Mouse (Mus musculus): ENCODE measurements at regions not wholly inside any gene's neighbourhood (a gene's known extent, or its start where the extent isn't known, plus 50 kb on each side); places are given as distances from the start of the nearest gene placed in this dataset.

DNA sequence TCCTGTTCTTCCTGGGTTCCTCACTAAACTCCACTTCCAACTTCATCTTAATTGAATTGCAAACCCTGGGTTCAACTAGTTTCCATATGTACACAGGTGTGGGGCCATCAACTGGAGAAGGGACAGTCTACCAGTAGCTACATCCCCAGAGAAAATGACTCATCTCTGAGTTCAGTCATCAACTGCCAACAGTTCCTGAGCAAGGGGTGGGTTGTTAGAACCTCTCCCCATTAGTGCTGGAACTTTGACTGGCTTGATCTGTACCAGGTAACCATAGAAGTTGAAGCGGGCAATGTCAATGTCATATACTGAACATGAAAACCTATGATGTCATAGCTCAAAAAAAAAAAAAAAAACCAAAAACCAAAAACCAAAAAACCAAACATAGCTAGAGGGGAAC, 69.8 kb downstream of the Gm21750 start:
- no peak for DNase-seq (ENCODE audit: low spot score)

GRCm38 (mm10) chr14:73732161-73732560, 71.1 kb downstream of the Gm21750 start:
- no peak for DNase-seq (ENCODE audit: low spot score)

DNA sequence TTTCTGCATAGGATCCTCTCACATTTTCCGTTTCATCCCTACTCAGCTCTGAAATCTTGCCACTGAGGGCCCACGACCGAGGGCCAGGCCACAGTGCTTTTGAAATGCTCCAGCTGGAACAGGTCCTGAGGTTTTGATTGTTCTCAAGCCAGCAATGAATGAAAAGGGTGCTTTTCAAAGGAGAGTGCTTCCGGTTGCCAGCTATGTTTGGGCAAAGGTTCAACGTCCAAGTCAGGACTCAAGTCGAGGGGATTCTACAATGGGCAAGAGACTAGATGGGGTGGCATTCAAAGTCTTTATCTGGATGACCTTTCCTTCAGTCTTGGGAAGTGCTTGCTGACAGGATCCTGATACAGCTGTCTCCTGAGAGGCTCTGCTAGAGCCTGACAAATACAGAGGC, 89.8 kb downstream of the Gm21750 start:
- no peak for DNase-seq (ENCODE audit: low spot score)

DNA sequence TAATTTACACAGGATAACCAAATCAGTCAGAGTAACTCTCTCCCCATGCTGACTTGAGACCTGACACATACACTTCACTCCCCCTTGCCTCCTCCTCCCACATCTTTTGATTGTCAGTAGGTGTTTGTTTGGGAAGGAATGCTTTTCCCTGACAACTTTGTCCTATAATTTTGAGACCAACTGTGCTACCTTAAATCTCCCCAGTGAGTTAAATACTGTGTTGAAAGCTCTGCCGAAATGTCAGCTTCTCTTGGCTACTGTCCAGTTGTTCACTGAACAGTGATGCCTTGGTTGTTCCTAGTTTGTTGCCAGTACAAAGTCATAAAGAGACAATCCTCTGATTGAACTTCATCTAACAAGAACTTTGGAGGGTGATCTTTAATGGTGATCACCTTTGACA, 99.0 kb downstream of the Gm21750 start:
- no peak for DNase-seq (ENCODE audit: low spot score)

DNA sequence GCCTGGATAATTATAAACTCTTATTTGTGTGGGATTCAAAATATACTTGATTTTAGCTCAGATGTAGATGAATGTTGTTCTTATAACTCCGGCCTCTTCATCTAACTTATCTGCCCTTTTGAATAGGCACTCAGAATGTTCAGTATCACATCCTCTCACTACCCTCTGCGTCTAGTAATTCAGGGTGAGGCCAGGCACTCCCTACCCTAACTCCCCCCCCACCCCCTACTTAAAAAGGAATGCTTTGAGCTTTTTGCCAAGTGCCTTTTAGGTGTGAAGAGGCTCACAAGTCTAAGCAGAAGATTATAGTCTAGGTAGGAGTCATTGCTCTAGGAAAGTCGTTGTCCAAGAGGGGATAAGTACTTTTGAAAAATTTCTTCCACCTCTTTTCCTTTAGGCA, 111.9 kb downstream of the Gm21750 start:
- no peak for DNase-seq (ENCODE audit: low spot score)

DNA sequence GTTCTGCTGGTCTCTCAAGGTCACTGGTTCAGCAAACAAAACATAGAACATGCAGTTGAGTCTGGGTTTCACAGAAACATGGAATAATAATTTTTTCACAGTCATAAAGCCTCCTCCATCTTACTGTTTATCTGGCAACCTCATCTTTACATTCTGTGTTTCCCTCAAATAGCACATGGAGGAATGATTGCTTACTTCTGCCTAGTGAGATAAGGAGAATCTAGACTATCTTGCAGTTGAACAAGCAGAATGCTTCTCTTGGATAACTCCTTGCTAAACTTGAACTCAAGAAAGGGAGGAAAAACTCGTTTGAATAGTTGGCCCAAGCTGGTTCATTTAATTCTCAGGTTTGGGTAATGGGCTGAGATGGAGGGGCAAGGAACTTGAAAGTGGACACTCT, 112.8 kb downstream of the Gm21750 start:
- DNase-seq (ENCODE audit: low spot score) = no peak

GRCm38 (mm10) chr14:73776066-73776465, 115.0 kb downstream of the Gm21750 start:
- DNase-seq (ENCODE audit: low spot score) = peak; percentile 34

- DNase-seq (ENCODE audit: low spot score) = no peak
These were observed 146.1 kb downstream of the Gm21750 start for GRCm38 (mm10) chr14:73807169-73807568.

GRCm38 (mm10) chr14:73838890-73839289, 177.9 kb downstream of the Gm21750 start:
- no peak for DNase-seq (ENCODE audit: low spot score)

GRCm38 (mm10) chr14:73861782-73862181, 200.8 kb downstream of the Gm21750 start:
- no peak for DNase-seq (ENCODE audit: low spot score)

- DNase-seq (ENCODE audit: low spot score) = no peak
These were observed 213.3 kb downstream of the Gm21750 start for GRCm38 (mm10) chr14:73874337-73874736.

GRCm38 (mm10) chr14:73875916-73876315, 214.9 kb downstream of the Gm21750 start:
- no peak for DNase-seq (ENCODE audit: low spot score)

- no peak for DNase-seq (ENCODE audit: low spot score)
These were observed 217.2 kb downstream of the Gm21750 start for GRCm38 (mm10) chr14:73878267-73878666.

DNA sequence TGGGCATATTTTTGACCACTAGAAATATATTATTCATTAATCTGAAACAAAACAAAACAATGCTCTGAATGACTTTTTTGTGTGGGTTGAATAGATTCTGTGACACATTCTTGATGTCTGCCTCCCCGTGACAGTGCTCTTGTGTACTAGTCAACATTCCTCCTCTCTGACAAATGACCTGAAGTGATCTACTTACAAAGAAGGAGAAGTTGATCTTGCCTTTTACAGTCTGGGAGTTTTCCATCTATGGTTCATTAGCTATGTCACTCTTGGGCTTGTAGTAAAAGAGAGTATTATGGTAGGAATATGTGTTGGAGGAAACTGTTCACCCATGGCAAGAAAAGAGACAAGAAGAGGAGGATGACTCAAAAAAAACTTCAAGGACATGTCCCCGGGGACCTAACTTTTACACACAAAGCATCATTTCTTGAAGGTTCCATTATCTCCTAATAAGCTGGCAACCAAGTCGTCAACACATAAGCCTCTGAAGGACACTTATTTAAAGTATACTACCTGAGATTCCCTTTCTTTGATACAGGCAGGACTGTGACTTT, 217.9 kb downstream of the Gm21750 start:
- DNase-seq (ENCODE audit: low spot score) = no peak

DNA sequence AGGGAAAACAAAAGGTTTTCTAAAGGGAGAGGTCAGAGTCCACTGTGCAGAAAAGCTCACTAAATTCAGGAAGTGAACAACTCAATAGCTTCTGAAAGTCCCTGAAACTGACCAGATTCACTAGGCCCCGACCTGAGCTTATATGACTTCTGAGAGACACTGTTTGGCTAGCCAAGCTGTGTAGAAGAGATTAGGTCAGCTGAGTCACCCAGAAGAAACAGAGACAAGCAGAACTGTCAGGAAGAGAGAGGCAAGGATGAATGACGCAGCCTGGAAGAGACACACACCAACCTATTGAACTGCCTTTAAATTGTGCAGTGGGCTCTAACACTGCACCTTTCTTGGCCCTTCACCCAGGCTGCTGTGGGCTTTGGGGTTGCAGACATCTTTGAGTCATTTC, 230.4 kb downstream of the Gm21750 start:
- no peak for DNase-seq (ENCODE audit: low spot score)

DNA sequence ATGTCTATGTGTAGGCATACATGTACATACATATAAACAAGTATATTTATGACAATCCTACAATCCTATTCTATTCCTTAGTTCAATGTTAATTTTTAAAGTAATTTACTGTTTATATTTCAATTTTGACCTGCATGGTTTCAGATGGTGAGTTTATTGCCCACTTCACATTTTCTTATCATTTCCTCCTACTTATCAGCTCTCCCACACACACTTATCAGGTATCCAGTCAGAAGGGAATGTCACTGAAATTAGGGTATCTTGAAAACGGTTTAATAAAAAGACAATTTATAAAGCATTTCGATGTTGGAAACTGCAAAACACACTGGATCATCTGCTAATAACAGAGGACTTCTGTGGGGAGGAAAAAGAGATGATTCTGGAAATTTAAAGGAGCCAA, 233.8 kb downstream of the Gm21750 start:
- DNase-seq (ENCODE audit: low spot score) = no peak

DNA sequence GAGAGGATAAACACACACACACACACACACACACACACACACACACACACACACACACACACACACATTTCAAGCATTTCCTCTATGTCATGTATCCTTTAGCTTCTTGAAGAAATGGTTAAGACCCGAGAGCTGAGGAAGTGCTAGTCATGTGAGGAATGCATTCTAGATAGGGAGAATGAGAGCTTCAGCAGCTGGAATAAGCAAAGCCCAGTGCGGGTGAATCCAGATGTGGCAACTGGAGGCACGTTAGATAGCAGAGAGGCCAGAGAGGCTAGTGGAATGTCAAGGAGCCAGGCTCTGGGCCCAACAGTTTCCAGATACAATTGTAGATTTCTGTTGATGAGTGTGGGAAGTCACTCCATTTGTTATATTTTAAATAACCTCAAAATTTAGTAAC, 234.2 kb downstream of the Gm21750 start:
- no peak for DNase-seq (ENCODE audit: low spot score)

DNA sequence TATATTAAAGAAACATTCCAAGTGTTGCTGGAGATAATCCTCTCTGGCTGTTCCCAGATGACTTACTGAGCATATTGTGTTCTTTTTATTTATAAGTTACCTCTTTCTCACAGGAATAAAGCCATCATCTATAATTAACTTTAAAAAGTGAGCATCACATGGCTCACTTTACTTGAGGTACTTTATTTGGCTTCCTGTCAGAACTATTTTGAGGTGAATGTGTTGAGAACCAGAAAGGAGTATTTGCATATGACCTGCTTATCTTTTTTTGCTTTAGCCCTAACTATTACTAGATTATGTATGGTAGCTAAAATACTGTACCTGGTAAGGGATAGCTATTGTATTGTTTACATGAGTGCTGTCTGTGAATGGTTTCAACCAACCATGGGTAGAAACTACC, 238.1 kb downstream of the Gm21750 start:
- DNase-seq (ENCODE audit: low spot score) = no peak

DNA sequence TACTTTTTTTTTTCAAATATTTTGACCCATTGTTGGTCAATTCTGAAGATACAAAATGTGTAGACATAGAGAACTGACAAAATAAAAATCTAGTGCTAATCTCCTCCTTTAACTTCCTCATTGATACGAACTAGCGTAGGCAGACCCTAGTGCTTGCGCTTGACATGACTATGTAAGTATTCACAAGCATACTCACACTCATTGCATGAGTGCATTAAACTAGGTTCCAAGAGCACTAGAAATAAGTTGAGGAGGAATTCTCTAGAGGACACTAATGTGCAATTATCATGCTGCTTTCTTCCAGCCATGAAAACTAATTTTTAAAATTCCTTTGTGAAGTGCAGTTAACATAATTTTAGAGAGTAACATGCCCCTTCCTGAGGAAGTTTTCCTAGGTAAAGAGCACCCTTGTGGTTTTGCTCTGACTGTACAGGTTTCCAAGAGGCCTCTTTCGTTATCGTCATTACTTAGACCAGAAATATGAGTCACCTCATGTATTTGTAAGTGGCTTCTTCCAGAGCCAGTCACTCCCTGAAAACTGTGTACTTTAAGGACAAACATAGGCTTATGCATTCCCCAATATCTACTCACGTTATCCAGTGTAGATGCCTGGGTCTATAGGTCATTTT, 241.2 kb downstream of the Gm21750 start:
- no peak for DNase-seq (ENCODE audit: low spot score)

DNA sequence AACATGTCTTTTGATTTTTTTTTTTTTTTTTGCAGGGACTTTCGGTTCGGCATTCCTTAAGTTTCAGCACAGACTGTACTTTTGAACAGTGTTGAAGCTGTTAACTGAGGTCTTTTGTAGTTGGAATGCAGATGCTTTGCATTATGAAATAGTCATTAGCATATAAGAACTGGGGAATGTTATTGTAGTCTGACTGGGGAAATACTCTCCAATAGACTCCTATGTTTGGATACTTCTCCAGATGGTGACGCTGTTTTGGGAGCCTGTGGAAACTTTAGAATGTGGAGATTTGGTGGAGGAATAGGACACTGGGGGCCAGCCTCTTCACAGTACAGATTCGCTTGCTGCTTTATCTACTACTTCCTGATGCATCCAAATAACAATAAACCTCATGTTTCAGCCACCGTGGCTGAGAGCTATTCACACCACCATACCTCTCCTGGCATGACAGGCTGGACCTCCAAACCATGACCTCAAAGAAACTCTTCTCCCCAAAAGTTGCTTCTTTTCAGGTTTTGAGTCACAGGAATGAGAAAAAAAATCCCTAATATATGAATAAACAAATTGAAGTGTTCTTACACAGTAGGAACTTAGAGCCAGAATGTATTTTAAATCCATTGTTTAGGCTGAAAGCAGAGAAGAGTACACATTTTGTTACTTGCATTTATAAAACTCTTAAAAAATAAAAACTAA, 252.9 kb downstream of the Gm21750 start:
- DNase-seq (ENCODE audit: low spot score) = no peak

GRCm38 (mm10) chr14:73915990-73916389, 255.0 kb downstream of the Gm21750 start:
- DNase-seq (ENCODE audit: low spot score) = no peak

DNA sequence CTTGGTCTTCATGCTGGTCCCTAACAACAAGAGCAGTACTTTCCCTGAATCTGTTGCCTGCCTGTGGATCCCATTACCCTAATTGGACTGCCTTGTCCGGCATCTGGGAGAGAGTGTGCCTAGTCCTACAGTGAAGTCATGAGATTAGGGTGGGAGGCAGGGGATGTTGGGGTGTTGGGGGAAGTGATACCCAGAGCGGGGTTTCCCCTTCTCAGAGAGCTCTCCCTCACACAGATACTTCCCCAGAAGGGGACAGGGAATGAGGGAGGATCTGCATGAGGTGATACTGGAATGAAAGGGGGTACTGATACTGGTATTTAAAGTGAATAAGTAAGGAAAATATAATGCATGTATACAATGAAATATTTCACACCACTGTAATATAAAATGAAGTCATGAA, 270.1 kb downstream of the Gm21750 start:
- DNase-seq (ENCODE audit: low spot score) = no peak

DNA sequence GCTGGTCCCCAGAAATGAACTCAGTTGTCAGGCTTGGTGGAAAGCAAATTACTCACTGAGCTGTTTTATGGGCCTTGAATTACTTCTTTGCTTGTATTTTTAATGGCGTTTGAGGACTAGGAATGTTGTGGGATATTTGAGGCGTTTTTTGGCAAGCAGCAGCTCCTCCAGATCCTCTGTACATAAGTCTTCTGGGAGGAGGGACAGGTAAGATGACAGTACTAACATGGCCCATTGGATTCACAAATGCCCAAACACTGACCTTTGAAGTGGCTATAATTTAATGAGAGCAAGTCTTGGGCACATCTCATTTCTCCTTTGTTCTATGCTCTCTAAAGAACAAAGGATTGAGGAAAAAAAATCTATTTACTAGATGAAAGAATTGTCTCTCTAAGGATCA, 286.3 kb downstream of the Gm21750 start:
- DNase-seq (ENCODE audit: low spot score) = no peak

DNA sequence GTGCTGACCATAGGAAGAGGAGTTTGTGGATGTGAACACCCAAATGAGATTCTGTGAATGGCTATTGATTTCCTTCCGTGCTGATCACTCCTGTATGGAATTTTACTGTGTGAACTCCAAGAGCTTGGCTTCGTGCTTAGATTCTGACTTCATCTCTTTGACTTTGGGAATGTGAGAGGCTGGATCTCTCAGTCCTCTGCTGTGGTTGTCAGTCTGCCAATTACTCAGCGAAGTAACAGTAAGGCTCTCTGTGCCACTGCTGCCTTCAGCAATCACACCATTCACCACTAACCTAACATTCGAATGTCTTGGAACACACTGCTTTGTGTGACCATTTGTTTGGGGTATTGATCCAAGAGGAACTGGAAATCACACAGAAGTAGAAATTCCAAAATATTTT, 291.5 kb downstream of the Gm21750 start:
- DNase-seq (ENCODE audit: low spot score) = no peak

Data from ovary, postnatal 14 days (tissue).